Mouse (Mus musculus): ENCODE measurements around the gene Klhl21. TPM values are rescaled to one million over a fixed set of nuclear protein-coding genes. Genes with fewer than 3 reads are reported as not detected.

The Klhl21 gene
- polyA plus RNA-seq, 1 experiment from 2014 or later, result 4.6 TPM

DNA sequence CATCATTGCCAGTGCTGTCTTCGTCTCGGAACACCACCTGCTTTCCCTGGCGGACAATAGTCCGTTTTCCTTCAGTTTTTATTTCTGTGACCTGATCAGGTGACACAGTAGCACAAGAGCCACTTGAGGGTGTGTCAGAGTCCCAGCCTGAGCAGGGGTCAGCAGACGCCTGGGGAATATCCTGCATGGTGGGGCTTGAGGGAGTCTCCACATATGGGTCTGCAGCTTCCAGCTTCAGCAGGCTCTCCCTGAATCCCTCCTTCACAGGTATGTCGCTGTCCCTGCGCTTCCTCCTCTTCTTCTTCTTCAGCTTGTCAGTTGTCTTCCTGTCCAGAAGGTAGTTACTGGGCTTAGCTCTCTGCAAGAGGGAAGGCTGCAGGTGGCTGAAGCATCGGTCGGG is 16.5 kb upstream of the Klhl21 start:
- Histone ChIP-seq H3K27me3 (ENCODE audit: control insufficient read depth, insufficient read depth, low read depth, low read length) (peaks cover 33% of the 10 kb centered on the region), H3K9ac (ENCODE audit: low read depth, low read length) (no peak overlapping the region), H3K9me3 (replicated peaks; ENCODE audit: control insufficient read depth, low read length) (no peaks in the 10 kb centered on the region), H3K27ac (ENCODE audit: low read length) (no peak overlapping the region), H3K4me1 (ENCODE audit: control insufficient read depth, low read depth, low read length) (peaks cover 34% of the 10 kb centered on the region), H3K4me3 (ENCODE audit: low read depth, low read length) (no peak overlapping the region), H3K36me3 (ENCODE audit: control insufficient read depth, insufficient read depth) (peaks cover 15% of the 10 kb centered on the region), H3K4me2 (ENCODE audit: low read depth, low read length) (no peak overlapping the region)
- no peak for ATAC-seq (ENCODE audit: low read depth)
- 83% methylated on average over 9 of the region's 9 CpGs for WGBS (ENCODE audit: insufficient replicate concordance)

DNA sequence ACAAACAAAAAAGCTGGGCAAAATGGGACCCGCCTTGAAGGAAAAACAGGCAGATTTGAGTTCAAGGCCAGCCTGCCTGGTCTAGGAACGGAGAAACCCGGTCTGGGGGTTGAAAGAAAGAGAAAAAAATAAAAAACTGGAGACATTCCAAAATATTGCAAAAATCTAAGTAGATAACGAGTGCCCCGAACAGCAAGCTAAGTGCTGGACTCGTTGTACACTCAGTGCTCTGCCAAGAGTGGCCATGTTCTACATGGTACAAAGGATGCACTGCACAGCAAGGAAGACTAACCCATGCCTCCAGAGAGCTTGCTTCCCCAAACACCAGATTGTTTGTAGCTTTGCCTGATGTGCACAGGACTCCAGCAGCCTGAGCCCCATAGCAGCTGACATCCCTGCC is 15.6 kb upstream of the Klhl21 start:
- ATAC-seq (ENCODE audit: low read depth), result no peak
- H3K9ac ChIP-seq (ENCODE audit: low read depth, low read length), result no peak overlapping the region
- no peaks in the 10 kb centered on the region for H3K9me3 ChIP-seq (replicated peaks; ENCODE audit: control insufficient read depth, low read length)
- H3K36me3 ChIP-seq (ENCODE audit: control insufficient read depth, insufficient read depth), result peaks cover 15% of the 10 kb centered on the region
- peaks cover 33% of the 10 kb centered on the region for H3K27me3 ChIP-seq (ENCODE audit: control insufficient read depth, insufficient read depth, low read depth, low read length)
- no peak overlapping the region for H3K4me3 ChIP-seq (ENCODE audit: low read depth, low read length)
- peaks cover 39% of the 10 kb centered on the region for H3K4me1 ChIP-seq (ENCODE audit: control insufficient read depth, low read depth, low read length)
- H3K27ac ChIP-seq (ENCODE audit: low read length), result no peak overlapping the region
- no peak overlapping the region for H3K4me2 ChIP-seq (ENCODE audit: low read depth, low read length)
- WGBS (ENCODE audit: insufficient replicate concordance), result 71% methylated on average over 6 of the region's 6 CpGs

DNA sequence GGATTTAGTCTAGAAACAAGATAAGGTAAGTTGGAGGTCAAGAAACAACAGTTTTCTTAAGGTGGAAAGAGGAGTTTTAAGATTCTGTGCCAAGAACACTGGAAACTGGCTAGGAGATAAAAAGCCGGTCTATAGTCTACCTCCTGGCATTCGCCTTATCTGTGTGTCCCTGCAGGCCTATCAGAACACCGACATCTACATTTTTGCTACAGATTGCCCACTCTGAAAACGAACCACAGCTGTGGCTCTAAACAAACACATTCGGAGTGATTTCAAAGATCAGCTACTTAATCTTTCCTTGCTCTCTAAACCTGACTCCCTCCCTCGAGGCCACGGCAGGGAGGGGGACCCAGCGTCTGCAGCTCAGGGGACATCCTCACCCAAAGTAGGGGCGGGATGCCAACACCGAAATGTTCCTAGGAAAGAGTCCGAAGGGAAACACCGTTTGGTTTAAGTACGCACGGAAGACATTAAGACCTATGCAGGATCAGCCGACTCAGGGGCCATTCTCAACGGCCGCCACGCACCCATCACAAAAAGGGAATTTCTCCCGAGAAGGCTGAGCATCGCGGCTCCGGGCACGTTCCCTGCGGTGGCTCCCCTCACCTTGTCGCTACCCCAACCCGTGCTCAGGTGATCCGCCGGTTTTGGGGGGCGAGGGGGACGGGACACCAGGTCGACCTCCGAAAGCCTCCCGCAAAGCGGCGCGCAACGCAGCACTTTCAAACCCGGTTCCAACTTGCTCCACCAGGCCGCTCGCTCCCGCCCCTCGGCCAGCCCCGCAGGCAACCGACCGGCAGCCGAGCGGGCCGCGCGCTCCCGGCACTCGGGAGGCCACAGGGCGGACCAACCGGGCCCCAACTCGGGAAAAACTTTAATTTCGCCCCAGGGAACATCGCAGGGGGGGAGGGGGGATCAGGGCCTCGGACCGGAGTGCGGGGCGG is 14.1 kb upstream of the Klhl21 start:
- peak overlapping the region; percentile 92 for H3K4me3 ChIP-seq (ENCODE audit: low read depth, low read length)
- H3K4me2 ChIP-seq (ENCODE audit: low read depth, low read length), result peak overlapping the region; percentile 100
- no peak overlapping the region; the same call in 1 of the 2 replicates for H3K27ac ChIP-seq (ENCODE audit: low read length)
- H3K4me1 ChIP-seq (ENCODE audit: control insufficient read depth, low read depth, low read length), result peaks cover 32% of the 10 kb centered on the region
- no peak for ATAC-seq (ENCODE audit: low read depth)
- H3K36me3 ChIP-seq (ENCODE audit: control insufficient read depth, insufficient read depth), result peaks cover 15% of the 10 kb centered on the region
- H3K9ac ChIP-seq (ENCODE audit: low read depth, low read length), result peak overlapping the region; percentile 92
- peaks cover 33% of the 10 kb centered on the region for H3K27me3 ChIP-seq (ENCODE audit: control insufficient read depth, insufficient read depth, low read depth, low read length)
- WGBS (ENCODE audit: insufficient replicate concordance), result 2% methylated on average over 57 of the region's 61 CpGs
- no peaks in the 10 kb centered on the region for H3K9me3 ChIP-seq (replicated peaks; ENCODE audit: control insufficient read depth, low read length)

DNA sequence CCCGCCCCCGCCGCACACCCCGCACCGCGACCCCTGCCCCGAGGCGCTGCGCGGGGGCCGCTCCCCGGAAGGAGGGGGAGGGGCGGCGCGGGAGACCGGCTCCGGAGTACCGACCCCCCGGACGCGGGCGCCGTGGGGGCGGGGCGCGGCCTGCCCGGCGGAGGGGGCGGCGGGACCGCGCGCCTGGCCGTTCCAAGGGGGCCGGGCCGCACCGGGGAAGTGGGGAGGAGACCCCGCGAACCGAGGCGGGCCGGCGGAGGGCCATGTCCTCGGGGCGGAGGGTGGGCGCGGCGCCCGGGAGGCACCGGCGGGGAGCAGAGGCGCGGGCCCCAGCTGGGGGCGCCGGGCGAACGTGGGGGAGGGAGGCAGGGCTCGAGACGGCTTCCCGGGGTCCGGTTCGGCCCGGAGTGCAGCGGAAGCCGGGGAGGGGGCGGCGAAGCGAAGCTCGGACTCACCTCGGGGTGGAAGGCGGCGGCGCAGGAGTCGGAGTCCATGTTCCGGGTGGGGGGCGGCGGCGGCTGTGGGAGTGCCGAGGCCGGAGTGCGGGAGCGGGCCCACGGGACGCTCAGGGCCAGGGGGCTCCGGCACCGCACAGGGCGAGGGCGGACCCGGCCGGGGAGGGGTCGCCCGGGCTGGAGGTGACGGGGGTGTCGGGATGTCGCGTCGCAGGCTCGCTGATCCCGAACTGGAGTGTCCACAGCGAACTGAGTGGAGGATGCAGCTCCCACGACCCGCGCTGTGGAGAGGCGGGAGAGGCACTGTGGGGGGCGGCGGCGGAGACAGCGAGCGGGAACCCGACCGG is 13.0 kb upstream of the Klhl21 start:
- peak overlapping the region; percentile 77 for H3K27ac ChIP-seq (ENCODE audit: low read length)
- H3K4me2 ChIP-seq (ENCODE audit: low read depth, low read length), result peak overlapping the region; percentile 100
- peaks cover 32% of the 10 kb centered on the region for H3K4me1 ChIP-seq (ENCODE audit: control insufficient read depth, low read depth, low read length)
- ATAC-seq (ENCODE audit: low read depth), result no peak
- peak overlapping the region; percentile 92 for H3K4me3 ChIP-seq (ENCODE audit: low read depth, low read length)
- no peaks in the 10 kb centered on the region for H3K9me3 ChIP-seq (replicated peaks; ENCODE audit: control insufficient read depth, low read length)
- H3K9ac ChIP-seq (ENCODE audit: low read depth, low read length), result peak overlapping the region; percentile 92
- H3K27me3 ChIP-seq (ENCODE audit: control insufficient read depth, insufficient read depth, low read depth, low read length), result peaks cover 33% of the 10 kb centered on the region
- under 1% methylated on average over 79 of the region's 111 CpGs for WGBS (ENCODE audit: insufficient replicate concordance)
- H3K36me3 ChIP-seq (ENCODE audit: control insufficient read depth, insufficient read depth), result peaks cover 15% of the 10 kb centered on the region

DNA sequence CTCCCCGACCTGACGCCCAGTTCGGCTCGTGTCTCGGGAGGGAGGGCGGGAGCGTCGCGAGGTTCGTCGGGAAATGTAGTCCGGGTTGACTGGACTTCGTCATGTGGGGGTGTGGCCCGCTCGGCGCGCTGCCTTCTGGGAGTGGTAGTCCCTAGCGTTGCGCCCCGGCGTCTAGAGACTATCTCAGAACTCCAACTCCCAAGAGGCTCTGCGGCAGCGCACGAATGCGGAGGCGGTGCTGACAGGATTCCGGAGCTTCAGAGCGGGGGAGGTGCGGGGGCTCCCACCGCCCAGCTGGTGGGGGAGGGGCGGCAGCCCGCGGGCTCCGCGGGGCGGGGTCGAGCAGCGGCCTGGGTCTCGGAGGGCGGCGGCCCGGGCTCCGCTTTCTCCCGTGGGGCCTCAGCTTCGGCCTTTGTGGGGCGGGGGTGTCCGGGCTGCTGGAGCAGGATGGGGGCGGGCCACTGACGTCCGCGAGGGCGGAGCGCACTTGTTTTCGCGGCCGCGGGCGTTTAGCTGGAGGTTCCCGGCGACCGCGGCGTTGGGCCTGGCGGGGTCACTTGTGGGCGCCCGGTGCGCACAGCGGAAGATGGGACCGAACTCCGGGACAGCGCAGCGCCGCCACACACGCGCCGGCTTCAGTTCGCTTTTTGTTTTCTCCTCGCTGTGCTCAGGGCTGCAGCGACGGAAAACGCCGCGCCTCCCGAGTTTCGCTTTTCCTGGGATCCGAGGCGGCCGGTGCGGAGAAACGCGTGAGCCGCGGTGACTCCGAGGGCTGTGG is 12.2 kb upstream of the Klhl21 start, which contains the start of gene Phf13:
TSS of gene Phf13 (minus strand) at position 86 of the 778 bp plus-strand sequence.
- Histone ChIP-seq H3K9ac (ENCODE audit: low read depth, low read length) (peak within 1 kb of the TSS; percentile 95), H3K36me3 (ENCODE audit: control insufficient read depth, insufficient read depth) (peaks cover 10% of the 10 kb centered on the region), H3K27me3 (ENCODE audit: control insufficient read depth, insufficient read depth, low read depth, low read length) (peaks cover 33% of the 10 kb centered on the region), H3K4me3 (ENCODE audit: low read depth, low read length) (peak within 1 kb of the TSS; percentile 92), H3K4me1 (ENCODE audit: control insufficient read depth, low read depth, low read length) (peaks cover 32% of the 10 kb centered on the region), H3K9me3 (replicated peaks; ENCODE audit: control insufficient read depth, low read length) (no peaks in the 10 kb centered on the region), H3K4me2 (ENCODE audit: low read depth, low read length) (peak within 1 kb of the TSS; percentile 100), H3K27ac (ENCODE audit: low read length) (peak within 1 kb of the TSS; percentile 97)
- under 1% methylated on average over 92 of the region's 94 CpGs for WGBS (ENCODE audit: insufficient replicate concordance)
- peak; percentile 95 for ATAC-seq (ENCODE audit: low read depth)

DNA sequence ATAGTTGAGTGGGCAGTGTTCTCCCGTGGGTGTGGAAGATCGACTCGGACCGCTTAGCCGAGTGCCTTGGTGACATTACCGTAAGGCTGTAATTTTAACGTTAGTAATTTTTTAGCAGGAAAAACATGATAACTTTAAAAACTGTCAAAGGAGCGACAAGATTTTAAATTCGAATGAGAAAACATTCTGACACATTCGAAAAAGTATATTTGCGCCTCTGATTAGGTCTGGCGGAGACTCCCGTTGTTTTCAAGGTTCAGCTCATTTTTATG is 11.7 kb upstream of the Klhl21 start:
- WGBS (ENCODE audit: insufficient replicate concordance), result 2% methylated on average over 13 of the region's 13 CpGs
- Histone ChIP-seq H3K9ac (ENCODE audit: low read depth, low read length) (peak overlapping the region; percentile 95), H3K9me3 (replicated peaks; ENCODE audit: control insufficient read depth, low read length) (no peaks in the 10 kb centered on the region), H3K36me3 (ENCODE audit: control insufficient read depth, insufficient read depth) (peaks cover 5% of the 10 kb centered on the region), H3K4me1 (ENCODE audit: control insufficient read depth, low read depth, low read length) (peaks cover 32% of the 10 kb centered on the region), H3K27me3 (ENCODE audit: control insufficient read depth, insufficient read depth, low read depth, low read length) (peaks cover 33% of the 10 kb centered on the region), H3K4me3 (ENCODE audit: low read depth, low read length) (peak overlapping the region; percentile 92), H3K27ac (ENCODE audit: low read length) (peak overlapping the region; percentile 97), H3K4me2 (ENCODE audit: low read depth, low read length) (peak overlapping the region; percentile 63)
- ATAC-seq (ENCODE audit: low read depth), result no peak

DNA sequence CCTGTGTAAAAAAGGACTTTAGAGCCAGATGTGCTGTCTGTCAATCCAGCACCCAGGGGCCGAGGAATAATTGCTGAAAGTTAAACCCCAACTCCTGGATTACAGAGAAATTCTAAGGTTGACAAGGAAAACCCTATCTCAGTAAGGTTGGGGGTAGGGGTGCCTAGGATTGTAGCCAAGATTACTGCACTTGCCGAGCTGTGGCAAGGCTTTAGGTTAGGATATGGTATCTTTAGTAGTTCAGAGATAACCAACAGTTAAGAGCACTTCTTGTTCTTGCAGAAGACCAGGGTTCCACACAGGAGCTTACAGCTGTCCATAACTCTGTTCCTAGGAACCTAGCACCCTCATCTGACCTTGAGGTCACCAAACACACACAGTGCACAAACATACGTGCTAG is 10.9 kb upstream of the Klhl21 start:
- peaks cover 32% of the 10 kb centered on the region for H3K4me1 ChIP-seq (ENCODE audit: control insufficient read depth, low read depth, low read length)
- H3K4me3 ChIP-seq (ENCODE audit: low read depth, low read length), result peak overlapping the region; percentile 92
- H3K9ac ChIP-seq (ENCODE audit: low read depth, low read length), result peak overlapping the region; percentile 95; the same call in 1 of the 2 replicates
- H3K4me2 ChIP-seq (ENCODE audit: low read depth, low read length), result peak overlapping the region; percentile 63
- H3K27ac ChIP-seq (ENCODE audit: low read length), result no peak overlapping the region
- WGBS (ENCODE audit: insufficient replicate concordance), result 40% methylated on average over 3 of the region's 3 CpGs
- H3K36me3 ChIP-seq (ENCODE audit: control insufficient read depth, insufficient read depth), result no peaks in the 10 kb centered on the region
- H3K9me3 ChIP-seq (replicated peaks; ENCODE audit: control insufficient read depth, low read length), result no peaks in the 10 kb centered on the region
- ATAC-seq (ENCODE audit: low read depth), result no peak
- H3K27me3 ChIP-seq (ENCODE audit: control insufficient read depth, insufficient read depth, low read depth, low read length), result peaks cover 26% of the 10 kb centered on the region

DNA sequence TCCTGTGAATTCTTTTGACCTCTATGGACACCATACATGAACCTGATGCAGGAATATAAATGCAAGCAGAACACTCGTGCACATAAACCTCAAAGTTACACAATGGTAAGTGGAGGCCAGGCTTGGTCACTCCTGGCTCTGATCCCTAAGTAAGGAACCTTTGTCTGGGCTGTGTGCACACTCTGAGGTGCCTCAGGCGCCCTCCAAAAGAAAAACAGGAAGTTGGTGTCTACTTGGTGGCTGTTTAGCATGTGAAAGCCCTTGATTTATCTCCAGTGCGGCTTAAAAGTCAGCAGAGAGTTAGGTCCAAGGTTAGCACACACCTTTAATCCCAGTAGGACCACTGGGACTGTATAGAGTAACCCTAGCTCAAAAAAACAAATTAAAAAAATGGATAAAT is 9.1 kb upstream of the Klhl21 start:
- Histone ChIP-seq H3K27me3 (ENCODE audit: control insufficient read depth, insufficient read depth, low read depth, low read length) (peaks cover 9% of the 10 kb centered on the region), H3K4me1 (ENCODE audit: control insufficient read depth, low read depth, low read length) (peaks cover 24% of the 10 kb centered on the region), H3K4me2 (ENCODE audit: low read depth, low read length) (no peak overlapping the region), H3K27ac (ENCODE audit: low read length) (no peak overlapping the region), H3K9ac (ENCODE audit: low read depth, low read length) (no peak overlapping the region), H3K4me3 (ENCODE audit: low read depth, low read length) (no peak overlapping the region), H3K36me3 (ENCODE audit: control insufficient read depth, insufficient read depth) (no peaks in the 10 kb centered on the region), H3K9me3 (replicated peaks; ENCODE audit: control insufficient read depth, low read length) (no peaks in the 10 kb centered on the region)
- whole genome bisulfite sequencing (ENCODE audit: insufficient replicate concordance), result 18% methylated on average over 3 of the region's 3 CpGs
- no peak for ATAC-seq (ENCODE audit: low read depth)

Measured in liver, embryonic 16.5 days (tissue).